Mouse (Mus musculus) midbrain, embryonic 13.5 days (tissue): ENCODE results near the gene Cep162. TPM values are rescaled to one million over a fixed set of nuclear protein-coding genes. Genes with fewer than 3 reads are reported as not detected.

Experiments used
- ATAC-seq: fragments of 200-750 bp; cut with Nextera tagmentation; 2 replicates; pipeline ENCODE4 v1.8.0; 2017; ENCODE audit warnings: mild to moderate bottlenecking, moderate TSS enrichment, moderate library complexity
- H3K27ac ChIP-seq: fragments of 300-500 bp; sonication (generic); 2 replicates; pipeline ENCODE4 v1.5.1; 2015; ENCODE audit warnings: inconsistent platforms, mild to moderate bottlenecking, moderate library complexity
- H3K27me3 ChIP-seq: fragments of 300-500 bp; sonication (generic); 2 replicates; pipeline ENCODE4 v1.6.1; 2015; ENCODE audit warnings: mild to moderate bottlenecking, inconsistent platforms
- H3K36me3 ChIP-seq: fragments of 300-500 bp; sonication (generic); 2 replicates; pipeline ENCODE4 v1.6.1; 2015; ENCODE audit warnings: mild to moderate bottlenecking, inconsistent platforms
- H3K4me1 ChIP-seq: fragments of 300-500 bp; sonication (generic); replicated peaks from 2 replicates; pipeline ENCODE4 v1.6.1; 2015; ENCODE audit warnings: inconsistent platforms
- H3K4me2 ChIP-seq: fragments of 300-500 bp; sonication (generic); replicated peaks from 2 replicates; pipeline ENCODE4 v1.6.1; 2015; ENCODE audit warnings: moderate library complexity, mild to moderate bottlenecking, inconsistent platforms
- H3K4me3 ChIP-seq: fragments of 300-500 bp; sonication (generic); replicated peaks from 2 replicates; pipeline ENCODE4 v1.5.1; 2015; ENCODE audit warnings: mild to moderate bottlenecking, inconsistent platforms
- H3K9ac ChIP-seq: fragments of 300-500 bp; sonication (generic); replicated peaks from 2 replicates; pipeline ENCODE4 v1.6.1; 2015; ENCODE audit warnings: mild to moderate bottlenecking, inconsistent platforms
- H3K9me3 ChIP-seq: fragments of 300-500 bp; sonication (generic); 2 replicates; pipeline ENCODE4 v1.6.1; 2016; ENCODE audit warnings: mild to moderate bottlenecking, inconsistent platforms
- WGBS: fragments of 180-500 bp; shearing (Covaris S2); methylation state at CpG from one replicate; pipeline ENCODE4 v1.1.7; 2015; 5-methylcytosine and 5-hydroxymethylcytosine counted together
- polyA plus RNA-seq: library from polyadenylated mRNA; unstranded; fragments of >200 nt; fragmentation: Nextera tagmentation; extraction: Ambion mirVana; gene quantifications from 2 replicates; pipeline ENCODE4 v1.2.1, GENCODE M21; 2015

Cep162 gene
- polyA plus RNA-seq, 1 experiment from 2014 or later = 8.8 TPM

GRCm38 (mm10) chr9:87197277-87197676 lies 58.1 kb downstream of the Cep162 start:
- H3K4me3 ChIP-seq = no peak overlapping the region
- H3K27me3 ChIP-seq = no peaks in the 10 kb centered on the region
- H3K9ac ChIP-seq = no peak overlapping the region
- no peak overlapping the region for H3K4me2 ChIP-seq
- H3K36me3 ChIP-seq = peaks cover 51% of the 10 kb centered on the region
- peaks cover under 1% of the 10 kb centered on the region; the same call in 1 of the 2 replicates for H3K9me3 ChIP-seq
- ATAC-seq = no peak
- no peaks in the 10 kb centered on the region for H3K4me1 ChIP-seq
- 94% methylated on average over 3 of the region's 3 CpGs for WGBS
- H3K27ac ChIP-seq = no peak overlapping the region

GRCm38 (mm10) chr9:87193721-87194120 lies 61.6 kb downstream of the Cep162 start:
- Histone ChIP-seq H3K27ac (no peak overlapping the region), H3K36me3 (peaks cover 67% of the 10 kb centered on the region), H3K4me1 (no peaks in the 10 kb centered on the region), H3K4me2 (no peak overlapping the region), H3K9ac (no peak overlapping the region), H3K27me3 (no peaks in the 10 kb centered on the region), H3K4me3 (no peak overlapping the region), H3K9me3 (peaks cover 5% of the 10 kb centered on the region; the same call in 1 of the 2 replicates)
- no peak for ATAC-seq
- 89% methylated on average over 1 of the region's 1 CpGs for WGBS

GRCm38 (mm10) chr9:87187336-87187735 lies 68.0 kb downstream of the Cep162 start:
- Histone ChIP-seq H3K9ac (no peak overlapping the region), H3K4me2 (no peak overlapping the region), H3K9me3 (peaks cover 5% of the 10 kb centered on the region; the same call in 1 of the 2 replicates), H3K27me3 (no peaks in the 10 kb centered on the region), H3K27ac (no peak overlapping the region), H3K4me1 (no peaks in the 10 kb centered on the region), H3K4me3 (no peak overlapping the region), H3K36me3 (peaks cover 27% of the 10 kb centered on the region)
- 93% methylated on average over 4 of the region's 4 CpGs for WGBS
- no peak for ATAC-seq

GRCm38 (mm10) chr9:87182231-87182630 lies 73.1 kb downstream of the Cep162 start:
- Histone ChIP-seq H3K4me3 (no peak overlapping the region), H3K36me3 (no peaks in the 10 kb centered on the region), H3K27ac (no peak overlapping the region), H3K27me3 (no peaks in the 10 kb centered on the region), H3K4me2 (no peak overlapping the region), H3K9me3 (no peaks in the 10 kb centered on the region), H3K4me1 (no peaks in the 10 kb centered on the region), H3K9ac (no peak overlapping the region)
- WGBS = 73% methylated on average over 10 of the region's 10 CpGs
- ATAC-seq = no peak

- no peaks in the 10 kb centered on the region for H3K4me1 ChIP-seq
- H3K27ac ChIP-seq = no peak overlapping the region
- H3K27me3 ChIP-seq = no peaks in the 10 kb centered on the region
- H3K4me2 ChIP-seq = no peak overlapping the region
- H3K4me3 ChIP-seq = no peak overlapping the region
- no peaks in the 10 kb centered on the region for H3K9me3 ChIP-seq
- no peaks in the 10 kb centered on the region for H3K36me3 ChIP-seq
- ATAC-seq = no peak
- H3K9ac ChIP-seq = no peak overlapping the region
- WGBS = 75% methylated on average over 7 of the region's 7 CpGs
Measured at GRCm38 (mm10) chr9:87178534-87178933, 76.8 kb downstream of the Cep162 start.

- Histone ChIP-seq H3K4me1 (peaks cover 6% of the 10 kb centered on the region), H3K9ac (no peak overlapping the region), H3K9me3 (no peaks in the 10 kb centered on the region), H3K27me3 (no peaks in the 10 kb centered on the region), H3K4me3 (no peak overlapping the region), H3K4me2 (no peak overlapping the region), H3K27ac (no peak overlapping the region), H3K36me3 (no peaks in the 10 kb centered on the region)
- WGBS = 87% methylated on average over 3 of the region's 3 CpGs
- no peak for ATAC-seq
Measured at GRCm38 (mm10) chr9:87171517-87171916, 83.8 kb downstream of the Cep162 start.

GRCm38 (mm10) chr9:87170891-87171290 lies 84.4 kb downstream of the Cep162 start:
- H3K27me3 ChIP-seq = no peaks in the 10 kb centered on the region
- H3K9me3 ChIP-seq = no peaks in the 10 kb centered on the region
- H3K9ac ChIP-seq = no peak overlapping the region
- no peak overlapping the region for H3K4me3 ChIP-seq
- H3K36me3 ChIP-seq = no peaks in the 10 kb centered on the region
- no peak overlapping the region for H3K27ac ChIP-seq
- 75% methylated on average over 3 of the region's 3 CpGs for WGBS
- no peak for ATAC-seq
- peaks cover 6% of the 10 kb centered on the region for H3K4me1 ChIP-seq
- no peak overlapping the region for H3K4me2 ChIP-seq

GRCm38 (mm10) chr9:87169144-87169543 lies 86.2 kb downstream of the Cep162 start:
- Histone ChIP-seq H3K36me3 (no peaks in the 10 kb centered on the region), H3K27ac (no peak overlapping the region), H3K9ac (no peak overlapping the region), H3K4me2 (no peak overlapping the region), H3K27me3 (no peaks in the 10 kb centered on the region), H3K9me3 (no peaks in the 10 kb centered on the region), H3K4me3 (no peak overlapping the region), H3K4me1 (peaks cover 6% of the 10 kb centered on the region)
- 93% methylated on average over 12 of the region's 12 CpGs for WGBS
- ATAC-seq = 0 out of 2 replicates have a peak, but pooled peaks have one; percentile 25

- Histone ChIP-seq H3K27me3 (no peaks in the 10 kb centered on the region), H3K4me3 (no peak overlapping the region), H3K9me3 (no peaks in the 10 kb centered on the region), H3K4me2 (no peak overlapping the region), H3K9ac (no peak overlapping the region), H3K36me3 (no peaks in the 10 kb centered on the region), H3K4me1 (peaks cover 6% of the 10 kb centered on the region), H3K27ac (no peak overlapping the region)
- 51% methylated on average over 3 of the region's 3 CpGs for WGBS
- ATAC-seq = no peak
Measured at GRCm38 (mm10) chr9:87168051-87168450, 87.3 kb downstream of the Cep162 start.

GRCm38 (mm10) chr9:87167001-87167830 lies 88.1 kb downstream of the Cep162 start:
- Histone ChIP-seq H3K9me3 (no peaks in the 10 kb centered on the region), H3K36me3 (no peaks in the 10 kb centered on the region), H3K9ac (no peak overlapping the region), H3K27ac (no peak overlapping the region), H3K4me1 (peaks cover 6% of the 10 kb centered on the region), H3K4me3 (no peak overlapping the region), H3K27me3 (no peaks in the 10 kb centered on the region), H3K4me2 (no peak overlapping the region)
- 49% methylated on average over 9 of the region's 9 CpGs for WGBS
- peak; percentile 68 for ATAC-seq

GRCm38 (mm10) chr9:87162559-87162958 lies 92.8 kb downstream of the Cep162 start:
- no peaks in the 10 kb centered on the region for H3K27me3 ChIP-seq
- H3K4me2 ChIP-seq = no peak overlapping the region
- H3K4me3 ChIP-seq = no peak overlapping the region
- H3K36me3 ChIP-seq = no peaks in the 10 kb centered on the region
- H3K9me3 ChIP-seq = no peaks in the 10 kb centered on the region
- no peak overlapping the region for H3K27ac ChIP-seq
- 84% methylated on average over 4 of the region's 4 CpGs for WGBS
- no peak for ATAC-seq
- H3K4me1 ChIP-seq = peaks cover 3% of the 10 kb centered on the region
- H3K9ac ChIP-seq = no peak overlapping the region

GRCm38 (mm10) chr9:87152641-87153325 lies 102.6 kb downstream of the Cep162 start:
- 93% methylated on average over 1 of the region's 1 CpGs for WGBS
- Histone ChIP-seq H3K27ac (no peak overlapping the region), H3K9me3 (no peaks in the 10 kb centered on the region), H3K27me3 (no peaks in the 10 kb centered on the region), H3K4me2 (no peak overlapping the region), H3K9ac (no peak overlapping the region), H3K4me3 (no peak overlapping the region), H3K36me3 (no peaks in the 10 kb centered on the region), H3K4me1 (no peaks in the 10 kb centered on the region)
- no peak for ATAC-seq
